Mouse (Mus musculus) forebrain, embryonic 15.5 days (tissue): ENCODE results near the gene Plcg2. TPM values are rescaled to one million over a fixed set of nuclear protein-coding genes. Genes with fewer than 3 reads are reported as not detected.

Source experiments
- ATAC-seq: fragments of 200-750 bp; cut with Nextera tagmentation; replicated peaks from 2 replicates; pipeline ENCODE4 v1.8.0; 2017; ENCODE audit warnings: mild to moderate bottlenecking, moderate TSS enrichment, moderate library complexity
- H3K27ac ChIP-seq: fragments of 300-500 bp; sonication (generic); replicated peaks from 2 replicates; pipeline ENCODE4 v1.5.1; 2015; ENCODE audit warnings: mild to moderate bottlenecking, inconsistent platforms
- H3K27me3 ChIP-seq: fragments of 300-500 bp; sonication (generic); 2 replicates; pipeline ENCODE4 v1.6.1; 2015; ENCODE audit warnings: inconsistent platforms
- H3K36me3 ChIP-seq: fragments of 300-500 bp; sonication (generic); 2 replicates; pipeline ENCODE4 v1.6.1; 2015; ENCODE audit warnings: mild to moderate bottlenecking, inconsistent platforms
- H3K4me1 ChIP-seq: fragments of 300-500 bp; sonication (generic); 2 replicates; pipeline ENCODE4 v1.6.1; 2015; ENCODE audit warnings: inconsistent platforms
- H3K4me2 ChIP-seq: fragments of 300-500 bp; sonication (generic); replicated peaks from 2 replicates; pipeline ENCODE4 v1.6.1; 2015; ENCODE audit warnings: mild to moderate bottlenecking, inconsistent platforms
- H3K4me3 ChIP-seq: fragments of 300-500 bp; sonication (generic); 2 replicates; pipeline ENCODE4 v1.5.1; 2015; ENCODE audit warnings: mild to moderate bottlenecking, inconsistent platforms
- H3K9ac ChIP-seq: fragments of 300-500 bp; sonication (generic); replicated peaks from 2 replicates; pipeline ENCODE4 v1.6.1; 2015; ENCODE audit warnings: mild to moderate bottlenecking, inconsistent platforms
- H3K9me3 ChIP-seq: fragments of 300-500 bp; sonication (generic); 2 replicates; pipeline ENCODE4 v1.6.1; 2016; ENCODE audit warnings: inconsistent platforms
- WGBS: fragments of 180-500 bp; shearing (Covaris S2); methylation state at CpG from one replicate; pipeline ENCODE4 v1.1.7; 2015; ENCODE audit warnings: mixed read lengths; 5-methylcytosine and 5-hydroxymethylcytosine counted together
- polyA plus RNA-seq: library from polyadenylated mRNA; unstranded; fragments of >200 nt; fragmentation: Nextera tagmentation; extraction: Ambion mirVana; gene quantifications from 2 replicates; pipeline ENCODE4 v1.2.1, GENCODE M21; 2015

Plcg2 gene
- polyA plus RNA-seq, 1 experiment from 2014 or later = 0.89 TPM

- no peaks in the 10 kb centered on the region for H3K36me3 ChIP-seq
- H3K4me3 ChIP-seq = no peak overlapping the region
- H3K9ac ChIP-seq = no peak overlapping the region
- no peaks in the 10 kb centered on the region for H3K27me3 ChIP-seq
- H3K27ac ChIP-seq = no peak overlapping the region
- WGBS = 96% methylated on average over 10 of the region's 10 CpGs
- H3K4me2 ChIP-seq = no peak overlapping the region
- H3K9me3 ChIP-seq = no peaks in the 10 kb centered on the region
- no peak for ATAC-seq
- no peaks in the 10 kb centered on the region for H3K4me1 ChIP-seq
Measured at GRCm38 (mm10) chr8:117610506-117610905, 112.4 kb downstream of the Plcg2 start.

GRCm38 (mm10) chr8:117612861-117613260, 114.8 kb downstream of the Plcg2 start:
- no peak for ATAC-seq
- Histone ChIP-seq H3K4me3 (no peak overlapping the region), H3K4me2 (no peak overlapping the region), H3K9ac (no peak overlapping the region), H3K27ac (no peak overlapping the region), H3K9me3 (no peaks in the 10 kb centered on the region), H3K27me3 (no peaks in the 10 kb centered on the region), H3K4me1 (no peaks in the 10 kb centered on the region), H3K36me3 (no peaks in the 10 kb centered on the region)
- 90% methylated on average over 12 of the region's 12 CpGs for WGBS

GRCm38 (mm10) chr8:117626040-117626838, 128.1 kb downstream of the Plcg2 start:
- H3K9me3 ChIP-seq = peaks cover 7% of the 10 kb centered on the region; the same call in 1 of the 2 replicates
- H3K9ac ChIP-seq = no peak overlapping the region
- no peak overlapping the region for H3K27ac ChIP-seq
- no peak overlapping the region for H3K4me3 ChIP-seq
- no peaks in the 10 kb centered on the region for H3K36me3 ChIP-seq
- H3K27me3 ChIP-seq = no peaks in the 10 kb centered on the region
- peaks cover 8% of the 10 kb centered on the region for H3K4me1 ChIP-seq
- 0 out of 2 replicates have a peak overlapping the region, but pooled peaks have one; percentile 22 for H3K4me2 ChIP-seq
- 0 out of 2 replicates have a peak, but pooled peaks have one; percentile 46 for ATAC-seq
- WGBS = 62% methylated on average over 14 of the region's 14 CpGs

- Histone ChIP-seq H3K27me3 (no peaks in the 10 kb centered on the region), H3K9me3 (peaks cover 7% of the 10 kb centered on the region; the same call in 1 of the 2 replicates), H3K4me1 (peaks cover 8% of the 10 kb centered on the region), H3K27ac (no peak overlapping the region), H3K4me2 (no peak overlapping the region), H3K9ac (no peak overlapping the region), H3K4me3 (no peak overlapping the region), H3K36me3 (no peaks in the 10 kb centered on the region)
- WGBS = 65% methylated on average over 9 of the region's 9 CpGs
- ATAC-seq = no peak
Measured at GRCm38 (mm10) chr8:117627096-117627495, 129.0 kb downstream of the Plcg2 start.

GRCm38 (mm10) chr8:117632532-117632931, 134.4 kb downstream of the Plcg2 start:
- Histone ChIP-seq H3K4me1 (no peaks in the 10 kb centered on the region), H3K36me3 (no peaks in the 10 kb centered on the region), H3K4me3 (no peak overlapping the region), H3K27me3 (no peaks in the 10 kb centered on the region), H3K4me2 (no peak overlapping the region), H3K9me3 (no peaks in the 10 kb centered on the region), H3K27ac (no peak overlapping the region), H3K9ac (no peak overlapping the region)
- no peak for ATAC-seq
- 82% methylated on average over 5 of the region's 5 CpGs for WGBS

- Histone ChIP-seq H3K9me3 (no peaks in the 10 kb centered on the region), H3K9ac (no peak overlapping the region), H3K27ac (no peak overlapping the region), H3K36me3 (no peaks in the 10 kb centered on the region), H3K4me3 (no peak overlapping the region), H3K27me3 (no peaks in the 10 kb centered on the region), H3K4me1 (no peaks in the 10 kb centered on the region), H3K4me2 (no peak overlapping the region)
- no peak for ATAC-seq
- WGBS = 89% methylated on average over 7 of the region's 7 CpGs
Measured at GRCm38 (mm10) chr8:117634406-117634805, 136.3 kb downstream of the Plcg2 start.

GRCm38 (mm10) chr8:117637462-117637861, 139.4 kb downstream of the Plcg2 start:
- Histone ChIP-seq H3K9ac (no peak overlapping the region), H3K4me3 (no peak overlapping the region), H3K4me1 (no peaks in the 10 kb centered on the region), H3K27me3 (no peaks in the 10 kb centered on the region), H3K9me3 (no peaks in the 10 kb centered on the region), H3K36me3 (no peaks in the 10 kb centered on the region), H3K4me2 (no peak overlapping the region), H3K27ac (no peak overlapping the region)
- WGBS = 65% methylated on average over 3 of the region's 3 CpGs
- ATAC-seq = no peak

- Histone ChIP-seq H3K27ac (no peak overlapping the region), H3K27me3 (no peaks in the 10 kb centered on the region), H3K4me1 (no peaks in the 10 kb centered on the region), H3K4me3 (no peak overlapping the region), H3K36me3 (no peaks in the 10 kb centered on the region), H3K4me2 (no peak overlapping the region), H3K9me3 (no peaks in the 10 kb centered on the region), H3K9ac (no peak overlapping the region)
- no peak for ATAC-seq
- WGBS = 96% methylated on average over 9 of the region's 9 CpGs
Measured at GRCm38 (mm10) chr8:117639631-117640030, 141.5 kb downstream of the Plcg2 start.

- Histone ChIP-seq H3K4me3 (no peak overlapping the region), H3K9ac (no peak overlapping the region), H3K9me3 (no peaks in the 10 kb centered on the region), H3K4me2 (no peak overlapping the region), H3K36me3 (no peaks in the 10 kb centered on the region), H3K27ac (no peak overlapping the region), H3K4me1 (no peaks in the 10 kb centered on the region), H3K27me3 (no peaks in the 10 kb centered on the region)
- 75% methylated on average over 5 of the region's 5 CpGs for WGBS
- no peak for ATAC-seq
Measured at GRCm38 (mm10) chr8:117645486-117645885, 147.4 kb downstream of the Plcg2 start.

- 35% methylated on average over 2 of the region's 2 CpGs for WGBS
- H3K36me3 ChIP-seq = no peaks in the 10 kb centered on the region
- H3K9me3 ChIP-seq = no peaks in the 10 kb centered on the region
- no peaks in the 10 kb centered on the region for H3K27me3 ChIP-seq
- H3K9ac ChIP-seq = no peak overlapping the region
- H3K27ac ChIP-seq = no peak overlapping the region
- no peak overlapping the region for H3K4me3 ChIP-seq
- no peak overlapping the region for H3K4me2 ChIP-seq
- H3K4me1 ChIP-seq = no peaks in the 10 kb centered on the region
- ATAC-seq = no peak
Measured at GRCm38 (mm10) chr8:117646020-117646419, 147.9 kb downstream of the Plcg2 start.

- H3K36me3 ChIP-seq = no peaks in the 10 kb centered on the region
- H3K4me3 ChIP-seq = no peak overlapping the region
- H3K9me3 ChIP-seq = no peaks in the 10 kb centered on the region
- no peak for ATAC-seq
- no peaks in the 10 kb centered on the region for H3K27me3 ChIP-seq
- H3K4me2 ChIP-seq = no peak overlapping the region
- 80% methylated on average over 5 of the region's 5 CpGs for WGBS
- no peak overlapping the region for H3K9ac ChIP-seq
- no peak overlapping the region for H3K27ac ChIP-seq
- no peaks in the 10 kb centered on the region for H3K4me1 ChIP-seq
Measured at GRCm38 (mm10) chr8:117646440-117646839, 148.3 kb downstream of the Plcg2 start.

- Histone ChIP-seq H3K27me3 (no peaks in the 10 kb centered on the region), H3K4me3 (no peak overlapping the region), H3K36me3 (no peaks in the 10 kb centered on the region), H3K4me1 (no peaks in the 10 kb centered on the region), H3K4me2 (no peak overlapping the region), H3K9me3 (no peaks in the 10 kb centered on the region), H3K27ac (no peak overlapping the region), H3K9ac (no peak overlapping the region)
- no peak for ATAC-seq
- 94% methylated on average over 1 of the region's 1 CpGs for WGBS
Measured at GRCm38 (mm10) chr8:117652318-117652717, 154.2 kb downstream of the Plcg2 start.

- no peaks in the 10 kb centered on the region for H3K9me3 ChIP-seq
- no peaks in the 10 kb centered on the region for H3K36me3 ChIP-seq
- no peak overlapping the region for H3K27ac ChIP-seq
- ATAC-seq = no peak
- no peaks in the 10 kb centered on the region for H3K27me3 ChIP-seq
- no peak overlapping the region for H3K4me2 ChIP-seq
- 73% methylated on average over 7 of the region's 7 CpGs for WGBS
- H3K4me1 ChIP-seq = peaks cover 9% of the 10 kb centered on the region
- H3K4me3 ChIP-seq = no peak overlapping the region
- no peak overlapping the region for H3K9ac ChIP-seq
Measured at GRCm38 (mm10) chr8:117658990-117659389, 160.9 kb downstream of the Plcg2 start.
